Mouse (Mus musculus) erythroblast, adult 5-6 weeks (primary cell): ENCODE results near the gene Etl4. TPM values are rescaled to one million over a fixed set of nuclear protein-coding genes. Genes with fewer than 3 reads are reported as not detected.

Experiments
- ATAC-seq: replicated peaks from 2 replicates; pipeline ENCODE4 v1.8.0; 2016; ENCODE audit warnings: moderate number of reproducible peaks, mild to moderate bottlenecking, moderate TSS enrichment, inconsistent platforms; ENCODE audit not compliant: poor library complexity, low FRiP score, severe bottlenecking
- total RNA-seq, 2 experiments: library from RNA; stranded (forward) in 1 of 2; stranded (reverse) in 1 of 2; fragments of 150-400 nt in 1 of 2; fragments of 200-764, 138-1000 nt in 1 of 2; gene quantifications; 2 replicates each; pipeline versions ENCODE4 v1.2.3 to v1.2.4; 2015 to 2017; ENCODE audit warnings: low replicate concordance in 2 of 2

The Etl4 gene
- total RNA-seq, 2 experiments from 2014 or later: 0.34 TPM; not detected in 1

- no peak for ATAC-seq
Measured at GRCm38 (mm10) chr2:20547349-20547677, 637.7 kb downstream of the Etl4 start.

GRCm38 (mm10) chr2:20547686-20548624, 638.4 kb downstream of the Etl4 start:
- no peak for ATAC-seq

DNA sequence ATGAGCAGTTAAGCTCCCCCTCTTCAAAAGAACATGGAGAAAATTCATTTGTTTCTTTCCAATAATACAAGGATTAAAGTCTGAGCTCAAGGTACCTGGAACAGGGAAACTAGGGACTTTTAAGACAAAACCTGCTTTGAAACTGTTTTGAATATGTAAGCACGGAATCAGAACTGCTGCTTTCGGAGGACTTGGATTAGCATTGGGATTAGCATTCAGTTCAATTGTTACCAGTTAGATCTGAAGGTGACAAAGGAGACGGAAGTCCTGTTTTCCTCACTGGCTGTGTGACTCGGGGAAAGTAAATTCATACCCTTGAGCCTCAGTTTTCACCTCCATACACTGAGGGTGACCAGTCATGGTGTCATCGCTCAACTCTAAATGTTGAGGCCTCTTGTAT, 639.5 kb downstream of the Etl4 start:
- ATAC-seq: no peak

DNA sequence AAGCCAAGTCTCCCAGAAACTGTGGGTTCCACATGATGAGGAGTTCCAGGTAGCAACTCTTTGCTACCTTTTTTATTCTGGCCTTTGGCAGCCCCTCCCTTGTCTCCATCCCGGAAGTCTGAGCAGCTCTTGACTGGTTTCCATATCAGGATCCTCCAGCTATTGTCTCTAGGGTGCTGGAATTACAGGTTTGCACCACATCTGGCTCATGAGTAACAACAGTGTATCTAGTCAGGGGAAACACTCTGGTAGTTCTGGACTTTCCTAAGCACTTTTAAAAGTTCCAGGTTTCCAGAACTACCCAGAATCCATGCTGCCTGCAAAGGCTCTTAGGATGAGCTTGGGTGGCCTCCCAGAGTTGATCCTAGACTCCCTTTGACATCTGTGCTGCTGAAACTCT, 640.4 kb downstream of the Etl4 start:
- ATAC-seq: no peak

- ATAC-seq: no peak
Measured at GRCm38 (mm10) chr2:20555706-20556105, 646.1 kb downstream of the Etl4 start.

DNA sequence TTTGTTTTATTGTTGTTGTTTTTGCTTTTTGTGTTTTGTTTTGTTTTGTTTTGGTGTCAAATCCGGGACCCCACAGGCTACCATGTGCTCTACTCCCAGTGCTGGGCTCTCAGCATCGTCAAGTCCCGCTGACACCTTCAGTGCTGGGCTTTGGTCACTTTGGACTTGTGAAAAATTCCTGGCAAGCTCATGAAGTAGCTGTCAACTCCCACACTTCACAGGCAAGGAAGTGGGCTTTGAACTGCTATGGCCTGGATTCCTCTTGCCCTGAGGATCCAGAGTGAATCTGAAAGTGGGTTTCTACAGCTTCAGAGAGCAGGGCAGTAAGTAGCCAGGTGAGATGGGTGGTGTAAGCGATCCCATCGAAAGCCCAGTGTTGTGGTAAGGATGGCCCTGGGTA, 649.5 kb downstream of the Etl4 start:
- ATAC-seq: no peak

GRCm38 (mm10) chr2:20559723-20560122, 650.1 kb downstream of the Etl4 start:
- no peak for ATAC-seq

DNA sequence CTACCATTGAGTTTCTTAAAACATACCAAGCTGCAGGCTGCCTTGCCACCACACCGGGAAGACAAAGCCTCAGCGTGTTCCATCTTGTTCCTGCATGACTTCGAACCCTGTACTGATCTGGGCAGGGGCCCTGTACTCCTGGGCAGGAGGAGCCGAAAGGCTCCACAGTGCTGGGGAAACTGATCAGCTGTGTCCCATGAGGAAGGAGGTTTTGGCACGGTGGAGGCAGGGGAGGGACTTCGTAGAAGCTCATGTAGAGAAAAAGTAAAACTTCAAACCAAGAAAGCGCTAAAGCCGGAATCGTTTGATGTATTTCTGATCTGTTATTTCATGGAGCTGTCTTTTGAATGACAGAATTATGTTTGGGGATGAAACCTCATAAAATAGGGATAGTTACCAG, 651.0 kb downstream of the Etl4 start:
- no peak for ATAC-seq

- no peak for ATAC-seq
Measured at GRCm38 (mm10) chr2:20563036-20563435, 653.5 kb downstream of the Etl4 start.

DNA sequence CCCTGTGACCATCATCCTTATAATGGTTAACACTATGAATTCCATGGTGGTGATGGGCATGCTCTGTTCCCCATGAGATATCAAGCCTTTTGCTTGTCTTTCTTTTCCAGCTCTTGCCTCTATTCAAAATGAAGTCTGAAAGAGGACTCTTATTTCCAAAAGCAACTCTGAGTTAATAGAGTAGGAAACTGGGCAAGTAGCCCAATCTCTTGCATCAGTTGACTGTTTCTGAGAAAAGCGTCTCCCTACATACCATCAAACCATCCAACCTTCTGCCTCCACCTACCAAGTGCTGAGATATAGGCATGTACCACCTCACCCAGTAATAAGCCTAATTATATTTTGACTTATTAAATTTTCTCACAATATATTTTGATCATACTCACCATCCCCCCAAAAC, 658.9 kb downstream of the Etl4 start:
- no peak for ATAC-seq

DNA sequence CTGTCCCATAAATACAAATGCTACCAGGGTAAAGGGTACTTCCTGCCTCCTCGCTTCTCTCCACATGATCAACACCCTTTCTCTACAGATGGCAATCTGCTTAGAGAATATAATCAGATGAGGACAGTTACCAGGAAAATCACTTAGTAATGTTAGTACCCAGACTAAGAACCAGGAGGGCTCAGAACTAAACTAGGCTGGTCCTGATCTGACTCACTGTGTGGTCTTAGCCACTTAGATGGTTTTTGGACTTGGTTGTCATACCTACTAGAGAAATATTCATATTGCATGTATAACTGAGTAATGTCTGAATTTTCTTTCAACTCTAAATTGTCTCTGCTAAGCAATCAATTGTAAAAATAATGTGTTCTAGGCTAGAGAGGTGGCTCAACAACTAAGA, 662.4 kb downstream of the Etl4 start:
- ATAC-seq: no peak

- no peak for ATAC-seq
Measured at GRCm38 (mm10) chr2:20580331-20580730, 670.8 kb downstream of the Etl4 start.

GRCm38 (mm10) chr2:20583032-20583431, 673.5 kb downstream of the Etl4 start:
- ATAC-seq: no peak

- no peak for ATAC-seq
Measured at GRCm38 (mm10) chr2:20583562-20584153, 674.1 kb downstream of the Etl4 start.

DNA sequence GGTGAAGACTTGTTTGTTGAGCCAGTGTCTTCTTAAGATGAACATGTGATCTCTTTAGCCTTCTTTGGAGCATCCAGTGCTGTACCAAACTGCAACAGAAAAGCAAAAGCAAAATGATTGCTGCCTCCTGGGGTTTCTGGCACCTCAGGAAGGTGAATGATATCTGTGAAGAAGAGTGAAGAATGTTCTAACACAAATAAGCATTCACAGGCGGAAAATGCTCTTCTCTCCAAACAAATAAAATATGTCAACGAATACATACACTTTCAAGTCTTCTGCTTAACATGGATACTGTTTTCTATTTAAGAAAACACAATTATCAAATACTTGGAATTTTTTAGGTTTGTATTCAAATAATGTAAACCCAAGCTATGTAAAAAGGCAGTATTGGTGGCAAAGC, 678.3 kb downstream of the Etl4 start:
- no peak for ATAC-seq

GRCm38 (mm10) chr2:20588631-20589030, 679.1 kb downstream of the Etl4 start:
- ATAC-seq: no peak

- ATAC-seq: no peak
Measured at GRCm38 (mm10) chr2:20594129-20594528, 684.5 kb downstream of the Etl4 start.

DNA sequence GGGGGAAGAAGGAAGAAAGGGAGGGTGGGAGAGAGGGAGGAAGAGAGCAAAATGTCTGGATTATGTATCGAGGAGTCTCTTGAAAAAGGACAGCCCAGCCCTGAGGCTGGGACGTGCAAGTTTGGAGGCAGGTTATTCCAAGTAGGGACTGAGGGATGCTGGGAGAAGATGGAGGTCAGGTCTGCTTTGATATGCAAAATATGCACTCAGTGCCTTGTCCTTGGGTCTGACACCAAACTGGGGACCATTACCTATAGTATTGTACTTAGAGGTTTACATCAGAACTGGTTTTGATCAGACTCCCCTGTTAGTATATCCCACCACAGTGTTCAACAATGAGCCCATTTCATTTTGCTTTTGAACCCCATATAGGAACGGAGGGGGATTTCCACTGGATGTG, 685.4 kb downstream of the Etl4 start:
- ATAC-seq: no peak

GRCm38 (mm10) chr2:20596558-20596957, 687.0 kb downstream of the Etl4 start:
- no peak for ATAC-seq

DNA sequence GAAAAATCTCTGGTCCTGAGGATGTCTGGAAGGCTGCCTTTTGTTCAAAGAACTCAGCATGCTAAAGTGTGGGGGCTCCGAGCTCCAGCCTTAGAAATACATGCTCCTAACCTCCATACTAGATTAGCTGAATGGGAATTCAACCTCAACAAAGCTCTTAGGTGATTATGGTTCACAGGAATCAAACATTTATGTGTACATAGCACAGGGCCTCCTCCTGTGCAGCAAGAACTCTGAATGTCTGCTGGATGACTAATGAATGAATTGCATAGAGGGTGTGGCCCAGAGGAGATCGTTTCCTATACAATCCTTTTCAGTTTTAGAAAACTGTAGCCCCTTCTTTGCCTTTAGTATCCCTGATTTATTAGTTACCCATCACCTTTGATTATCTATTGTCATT, 687.6 kb downstream of the Etl4 start:
- no peak for ATAC-seq

DNA sequence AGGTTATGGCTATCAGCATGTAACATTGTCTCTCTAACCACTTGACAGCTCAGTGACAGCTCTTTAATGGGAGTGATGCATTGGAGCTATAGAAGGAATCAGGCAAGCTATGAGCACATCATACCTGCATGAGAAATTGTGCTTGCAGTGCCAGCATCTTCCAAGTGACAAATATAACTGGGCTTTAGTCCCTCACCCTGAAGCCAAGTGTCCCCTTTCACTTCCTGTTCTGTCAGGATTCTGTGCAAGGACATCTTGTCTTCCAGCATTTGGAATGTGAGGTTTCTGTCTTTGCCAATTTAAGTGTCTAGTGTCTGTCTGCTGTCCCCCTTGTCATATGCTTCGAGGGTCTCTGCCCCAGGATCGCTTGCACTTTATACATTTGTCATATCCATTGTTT, 693.1 kb downstream of the Etl4 start:
- ATAC-seq: no peak

- ATAC-seq: no peak
Measured at GRCm38 (mm10) chr2:20603536-20603935, 694.0 kb downstream of the Etl4 start.
